Mouse (Mus musculus) megakaryocyte, embryonic 14.5 days (primary cell): ENCODE data around the gene Gm9780.
"Not testable (repeated sequence)": the region's sequence is repeated elsewhere in the genome, so short reads cannot be mapped to it uniquely, and the experiment has no call there.

Source experiments
- FLI1 ChIP-seq: IDR thresholded peaks from 2 replicates; pipeline ENCODE4 v1.6.1; 2012; ENCODE audit warnings: low read length, inconsistent platforms, mixed read lengths
- GATA1 ChIP-seq: IDR thresholded peaks from 3 replicates; pipeline ENCODE4 v1.6.1; 2012; ENCODE audit warnings: mixed read lengths, low read length, inconsistent platforms, borderline replicate concordance

- TF ChIP-seq GATA1, FLI1: not testable (repeated sequence)
Measured at GRCm38 (mm10) chr14:26034364-26034763, 8.1 kb downstream of the Gm9780 start.
